In genomic region chr16:11508341-11508740, GRCm38 (mm10) we compare ENCODE assay signal across 27 mouse cellular contexts.
DNase-seq lines count a peak whose midpoint lies in the region; ATAC-seq and TF ChIP-seq lines count a peak whose summit lies in the region.
"Had no signal": no experiment of that assay in that cellular context is flagged by ENCODE, and none has a peak within 500 bp of the region (broad histone marks: within the 10 kb centered on the region; RNA-seq: fewer than 3 reads in every experiment).

No protein-coding gene starts in this region.

- no peaks in the 10 kb centered on the region for H3K36me3 ChIP-seq in kidney, embryonic 16.5 days (ENCODE audit: insufficient read depth, low read length)
- H3K36me3 ChIP-seq in midbrain, embryonic 15.5 days (replicated peaks): no peaks in the 10 kb centered on the region
- H3K36me3 ChIP-seq: embryonic facial prominence, embryonic 12.5 days; G1E; hindbrain, embryonic 15.5 days; lung, embryonic 15.5 days; neural tube, embryonic 13.5 days had no signal

- H3K9ac ChIP-seq in kidney, embryonic 16.5 days (replicated peaks; ENCODE audit: low read length): no peak overlapping the region
- H3K9ac ChIP-seq in midbrain, embryonic 15.5 days: no peak overlapping the region
- H3K9ac ChIP-seq: embryonic facial prominence, embryonic 12.5 days; hindbrain, embryonic 15.5 days; limb, embryonic 13.5 days; lung, embryonic 15.5 days; neural tube, embryonic 13.5 days had no signal

- ATAC-seq in Patski: peak; percentile 40
- peak; percentile 60; the same call in 1 of the 2 replicates for ATAC-seq in kidney, embryonic 16.5 days (ENCODE audit: low FRiP score, low TSS enrichment)
- ATAC-seq in midbrain, embryonic 15.5 days (replicated peaks): no peak
- ATAC-seq: forebrain, embryonic 14.5 days; inflammation-experienced regulatory T-cells, adult 6 months had no signal

- DNase-seq in Patski (ENCODE audit: low read depth, low spot score): peak; percentile 65
- peak; percentile 63 for DNase-seq in kidney, adult 18-20 months
- DNase-seq in kidney, postnatal 36 days: peak; percentile 72 to 85
- no peak for DNase-seq in layer of hippocampus, postnatal 25 days (ENCODE audit: extremely low spot score in 1 of 2, low spot score in 1 of 2)
- no peak for DNase-seq in frontal cortex, postnatal 25 days (ENCODE audit: low spot score in 2 of 2)
- DNase-seq: adrenal gland, postnatal 14 days; cerebellum, adult 11 months; cerebellum, adult 9-10 months; cerebellum, postnatal 36 days; gastrocnemius, postnatal 36 days; heart, adult 18-20 months; lung, postnatal 36 days; right cerebral cortex, postnatal 4 days had no signal

- H3K4me2 ChIP-seq in kidney, embryonic 16.5 days (replicated peaks; ENCODE audit: low read depth, low read length): no peak overlapping the region
- H3K4me2 ChIP-seq in midbrain, embryonic 15.5 days: no peak overlapping the region
- H3K4me2 ChIP-seq: embryonic facial prominence, embryonic 12.5 days; heart, embryonic 11.5 days; hindbrain, embryonic 15.5 days; limb, embryonic 13.5 days; liver, embryonic 11.5 days; lung, embryonic 15.5 days; midbrain, embryonic 11.5 days; neural tube, embryonic 13.5 days had no signal

- peaks cover 21% of the 10 kb centered on the region for H3K4me1 ChIP-seq in kidney, embryonic 16.5 days (ENCODE audit: insufficient read depth, low read length)
- H3K4me1 ChIP-seq in midbrain, embryonic 15.5 days: 0 out of 2 replicates have a peak, but pooled peaks cover 3% of the 10 kb centered on the region

- CTCF ChIA-PET in Patski (lab: Charles Lee): interaction anchor here (0.8 to 1.8 kb wide), 11 partner anchors 8 to 66 kb away, joined by 3 to 7 read pairs (median 3); no protein-coding TSS in a partner anchor

- no peak for TF ChIP-seq CTCF in Patski (IDR thresholded peaks at IDR 0.05)

- H3K9me3 ChIP-seq in kidney, embryonic 16.5 days (ENCODE audit: low read length): no peaks in the 10 kb centered on the region
- no peaks in the 10 kb centered on the region for H3K9me3 ChIP-seq in midbrain, embryonic 15.5 days
- H3K9me3 ChIP-seq: embryonic facial prominence, embryonic 12.5 days; G1E; hindbrain, embryonic 15.5 days; limb, embryonic 13.5 days; lung, embryonic 15.5 days; neural tube, embryonic 13.5 days had no signal

- peak overlapping the region; percentile 57 for H3K27ac ChIP-seq in kidney, embryonic 16.5 days (ENCODE audit: low read length)
- no peak overlapping the region for H3K27ac ChIP-seq in midbrain, embryonic 15.5 days
- H3K27ac ChIP-seq: embryonic facial prominence, embryonic 12.5 days; hindbrain, embryonic 15.5 days; left cerebral cortex, adult 2 months; limb, embryonic 13.5 days; lung, embryonic 15.5 days; neural tube, embryonic 13.5 days had no signal

- H3K27me3 ChIP-seq in Patski: no peaks in the 10 kb centered on the region
- H3K27me3 ChIP-seq in kidney, embryonic 16.5 days (ENCODE audit: insufficient read depth, low read length): no peaks in the 10 kb centered on the region
- H3K27me3 ChIP-seq in midbrain, embryonic 15.5 days (replicated peaks): no peaks in the 10 kb centered on the region
- H3K27me3 ChIP-seq: embryonic facial prominence, embryonic 12.5 days; hindbrain, embryonic 15.5 days; limb, embryonic 13.5 days; lung, embryonic 15.5 days; neural tube, embryonic 13.5 days had no signal

- WGBS in kidney, embryonic 16.5 days: 68% methylated on average over 7 of the region's 7 CpGs
- 86% methylated on average over 7 of the region's 7 CpGs for WGBS in midbrain, embryonic 15.5 days

- POLR2A ChIA-PET in Patski (lab: Charles Lee): interaction anchor here (0.9 to 1.3 kb wide), 6 partner anchors 9 to 58 kb away, joined by 3 to 4 read pairs (median 3); no protein-coding TSS in a partner anchor

- H3K4me3 ChIP-seq in kidney, embryonic 16.5 days (ENCODE audit: low read length): no peak overlapping the region
- H3K4me3 ChIP-seq in midbrain, embryonic 15.5 days: no peak overlapping the region
- H3K4me3 ChIP-seq: embryonic facial prominence, embryonic 12.5 days; hindbrain, embryonic 15.5 days; left cerebral cortex, adult 2 months; limb, embryonic 13.5 days; lung, embryonic 15.5 days; neural tube, embryonic 13.5 days had no signal

- in situ Hi-C loops in Patski (cut with MboI; ENCODE audit: low pct_unique_long_range_greater_than_20kb): loop anchor here (5.0 kb wide), 2 partner anchors 36 to 69 kb away; no protein-coding TSS in a partner anchor

Comparison
In these comparisons a context has a peak if more than half of its experiments do, and no peak if none do; other contexts are left out.
1. DNase-seq: peak in Patski (single experiment), kidney, adult 18-20 months (single experiment) and kidney, postnatal 36 days (2 of 2); none in layer of hippocampus, postnatal 25 days (0 of 2) and frontal cortex, postnatal 25 days (0 of 2).